Mouse (Mus musculus): Measurements from ENCODE around the gene Cemip2. TPM values are rescaled to one million over a fixed set of nuclear protein-coding genes. Genes with fewer than 3 reads are reported as not detected.
A peak's percentile ranks its signal among the peaks of the same experiment; 100 is the strongest.
"Not testable (repeated sequence)": the region's sequence is repeated elsewhere in the genome, so short reads cannot be mapped to it uniquely, and the experiment has no call there.

Cemip2 gene
- total RNA-seq, 2 experiments from 2014 or later, result 6.9 to 8.8 TPM

- intact Hi-C loops (cut with DNase I), result no loop called here
- H3K27ac ChIP-seq, result no peak overlapping the region
- DNase-seq, result no peak
These were observed 87.3 kb downstream of the Cemip2 start for GRCm38 (mm10) chr19:21865242-21866055.

DNA sequence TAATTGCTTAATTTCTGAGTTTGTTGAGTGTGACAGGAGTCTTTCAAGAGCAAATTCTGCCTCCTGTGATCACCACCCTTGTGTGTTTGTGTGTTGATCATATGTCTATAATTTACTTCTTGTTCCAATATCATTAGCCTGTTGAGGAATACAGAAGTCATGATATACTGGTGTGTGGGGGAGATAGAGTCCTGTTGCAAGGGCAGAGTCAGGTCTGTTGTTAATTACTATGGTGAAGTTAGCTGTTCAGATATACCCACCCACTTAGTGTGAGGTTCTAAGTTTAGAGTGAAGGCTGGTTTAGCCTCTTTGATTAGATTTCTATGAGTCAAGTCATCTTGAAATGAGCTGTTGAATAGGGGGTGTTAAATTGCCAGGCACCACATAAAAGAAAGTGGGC, 88.0 kb downstream of the Cemip2 start:
- Histone ChIP-seq H3K27ac (no peak overlapping the region), H3K4me3 (no peak overlapping the region)
- intact Hi-C loops (cut with DNase I), result no loop called here
- TF ChIP-seq CTCF (IDR thresholded peaks at IDR 0.05), result no peak
- no peak for DNase-seq

More at GRCm38 (mm10) chr19:21865242-21866055, 87.3 kb downstream of the Cemip2 start:
- TF ChIP-seq CTCF (IDR thresholded peaks at IDR 0.05), result no peak
- no peak overlapping the region for H3K4me3 ChIP-seq

DNA sequence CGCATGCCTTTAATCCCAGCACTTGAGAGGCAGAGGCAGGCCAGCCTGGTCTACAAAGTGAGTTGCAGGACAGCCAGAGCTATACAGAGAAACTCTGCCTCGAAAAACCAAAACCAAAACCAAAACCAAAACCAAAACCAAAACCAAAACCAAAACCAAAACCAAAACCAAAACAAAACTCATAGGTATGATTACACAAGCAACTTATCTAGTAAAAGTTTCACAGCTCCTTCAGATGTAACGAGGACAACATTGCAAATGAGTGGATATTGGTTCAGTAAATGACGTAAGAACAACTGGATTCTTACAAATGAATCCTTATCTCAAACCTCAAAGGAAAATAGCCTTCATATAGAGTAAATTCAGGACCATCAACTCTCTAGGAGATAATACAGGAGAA, 88.6 kb downstream of the Cemip2 start:
- DNase-seq; intact Hi-C loops (cut with DNase I); H3K4me3 ChIP-seq; H3K27ac ChIP-seq: not testable (repeated sequence)

GRCm38 (mm10) chr19:21868471-21868870, 90.3 kb downstream of the Cemip2 start:
- DNase-seq, result no peak
- TF ChIP-seq CTCF (IDR thresholded peaks at IDR 0.05), result no peak
- intact Hi-C loops (cut with DNase I), result no loop called here
- Histone ChIP-seq H3K4me3 (no peak overlapping the region), H3K27ac (no peak overlapping the region)

DNA sequence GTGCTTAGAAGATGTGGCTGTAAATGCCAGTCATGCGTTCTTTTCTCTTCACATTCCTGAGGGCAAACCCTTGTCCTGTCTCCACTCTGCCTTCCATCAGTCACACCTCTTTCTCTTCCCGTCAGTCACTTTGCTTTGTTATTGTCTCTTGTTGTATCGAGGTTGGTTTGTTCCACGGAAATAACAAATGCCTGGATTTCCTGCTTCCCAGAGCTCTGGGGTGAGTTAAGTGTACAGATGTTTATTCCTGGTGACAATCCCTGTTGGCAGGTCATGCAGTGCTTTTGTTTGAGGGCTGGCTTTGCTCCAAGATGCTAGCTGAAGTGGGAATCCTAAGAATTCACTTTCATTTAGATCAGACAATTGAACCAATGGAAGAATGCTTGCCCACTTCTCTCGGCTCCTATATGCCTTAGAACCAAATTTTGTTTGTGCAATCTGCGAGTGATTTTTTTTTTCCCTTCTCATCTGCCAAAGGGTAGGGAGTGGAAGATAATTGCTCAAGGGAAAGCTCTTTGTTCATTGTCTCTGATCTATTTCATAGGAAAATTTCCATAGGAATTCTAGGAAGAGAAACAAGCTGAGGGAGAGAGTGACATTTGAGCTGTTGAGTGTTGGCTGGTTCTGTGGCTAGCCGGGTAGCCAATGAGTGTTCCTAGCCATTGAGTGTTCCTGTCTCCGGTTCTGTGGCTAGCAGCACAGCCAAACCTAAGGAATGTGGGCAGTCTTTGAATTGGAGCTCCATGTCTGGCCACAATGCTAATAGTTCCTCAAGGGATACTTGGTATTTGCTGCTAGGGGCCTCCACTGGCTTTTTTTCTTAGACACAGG, 104.2 kb downstream of the Cemip2 start:
- DNase-seq, result peak; percentile 50
- intact Hi-C loops (cut with DNase I), result no loop called here
- no peak for TF ChIP-seq CTCF (IDR thresholded peaks at IDR 0.05)
- Histone ChIP-seq H3K4me3 (no peak overlapping the region), H3K27ac (peak overlapping the region; percentile 84)

DNA sequence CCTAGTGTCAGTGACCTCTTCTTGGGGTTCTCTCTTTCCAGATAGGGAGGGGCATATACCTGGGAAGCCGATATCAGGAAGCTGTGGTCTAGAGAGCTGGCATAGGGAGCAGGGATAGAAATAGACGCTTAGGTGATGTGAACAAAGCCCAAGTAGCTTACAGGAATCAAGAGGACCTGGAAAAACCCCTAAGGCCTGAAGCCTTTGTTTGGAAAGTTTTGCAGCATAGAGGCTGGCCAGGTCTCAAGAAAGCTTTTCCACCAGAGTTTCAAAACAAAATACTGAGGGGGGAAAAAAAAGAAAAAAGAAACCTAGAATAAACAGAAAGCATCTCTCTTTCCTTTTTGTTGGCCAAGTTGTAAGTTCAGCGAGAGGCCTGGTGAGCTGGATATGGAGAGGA, 104.9 kb downstream of the Cemip2 start:
- peak overlapping the region; percentile 84 for H3K27ac ChIP-seq
- H3K4me3 ChIP-seq, result no peak overlapping the region
- DNase-seq, result no peak
- intact Hi-C loops (cut with DNase I), result no loop called here
- no peak for TF ChIP-seq CTCF (IDR thresholded peaks at IDR 0.05)

DNA sequence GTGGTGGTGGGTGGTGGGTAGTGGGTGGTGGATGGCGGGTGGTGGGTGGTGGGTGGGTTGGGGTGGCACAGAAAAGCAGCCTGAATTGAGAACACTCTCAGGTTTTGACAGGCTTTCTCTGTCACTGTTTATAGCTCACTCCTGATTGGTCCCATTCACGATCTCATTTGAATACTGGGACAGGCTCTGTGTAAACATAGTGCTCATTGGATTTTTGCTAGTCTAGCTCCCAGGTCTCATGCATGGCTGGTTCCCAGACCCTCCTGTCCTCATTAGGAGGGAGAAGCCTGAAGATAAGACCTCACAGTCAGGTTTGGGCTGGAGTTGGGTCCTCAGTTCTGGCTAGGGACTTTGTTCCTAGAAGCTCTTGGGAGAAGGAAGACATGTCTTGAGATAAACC, 105.8 kb downstream of the Cemip2 start:
- no peak for DNase-seq
- Histone ChIP-seq H3K4me3 (no peak overlapping the region), H3K27ac (0 out of 2 replicates have a peak overlapping the region, but pooled peaks have one; percentile 40)
- TF ChIP-seq CTCF (IDR thresholded peaks at IDR 0.05), result no peak
- intact Hi-C loops (cut with DNase I), result no loop called here

- intact Hi-C loops (cut with DNase I), result no loop called here
- Histone ChIP-seq H3K4me3 (no peak overlapping the region), H3K27ac (0 out of 2 replicates have a peak overlapping the region, but pooled peaks have one; percentile 40)
- DNase-seq, result no peak
- no peak for TF ChIP-seq CTCF (IDR thresholded peaks at IDR 0.05)
These were observed 106.2 kb downstream of the Cemip2 start for GRCm38 (mm10) chr19:21884385-21884784.

DNA sequence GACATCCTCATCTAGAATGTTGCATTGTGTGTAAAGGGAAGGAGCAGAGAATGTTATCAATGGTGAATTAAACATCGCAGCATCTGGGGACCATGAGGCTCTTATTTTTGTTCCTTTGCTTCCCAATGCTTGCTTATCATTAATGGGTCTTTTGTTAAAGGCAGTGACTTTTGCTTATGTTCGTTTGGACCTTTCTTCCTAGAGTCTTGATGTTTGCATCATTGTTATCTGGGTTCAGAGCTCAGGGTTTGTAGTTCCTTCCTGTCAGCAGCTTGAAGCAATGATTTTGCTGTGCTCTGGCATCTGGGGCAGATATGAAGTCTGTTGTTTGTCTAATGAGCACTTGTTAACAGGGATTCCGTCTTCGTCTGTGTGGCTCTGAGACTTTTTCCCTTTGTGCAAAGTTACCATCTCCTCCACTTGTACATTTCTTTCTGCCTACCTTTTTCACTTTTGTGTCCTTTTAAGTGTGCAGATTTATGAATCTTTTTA, 108.1 kb downstream of the Cemip2 start:
- 0 out of 2 replicates have a peak overlapping the region, but pooled peaks have one; percentile 0 for H3K27ac ChIP-seq
- intact Hi-C loops (cut with DNase I), result no loop called here
- no peak overlapping the region for H3K4me3 ChIP-seq
- no peak for DNase-seq
- no peak for TF ChIP-seq CTCF (IDR thresholded peaks at IDR 0.05)

GRCm38 (mm10) chr19:21890699-21891098, 112.6 kb downstream of the Cemip2 start:
- intact Hi-C loops (cut with DNase I), result no loop called here
- DNase-seq, result no peak
- no peak overlapping the region for H3K4me3 ChIP-seq
- H3K27ac ChIP-seq, result peak overlapping the region; percentile 63
- TF ChIP-seq CTCF (IDR thresholded peaks at IDR 0.05), result no peak

DNA sequence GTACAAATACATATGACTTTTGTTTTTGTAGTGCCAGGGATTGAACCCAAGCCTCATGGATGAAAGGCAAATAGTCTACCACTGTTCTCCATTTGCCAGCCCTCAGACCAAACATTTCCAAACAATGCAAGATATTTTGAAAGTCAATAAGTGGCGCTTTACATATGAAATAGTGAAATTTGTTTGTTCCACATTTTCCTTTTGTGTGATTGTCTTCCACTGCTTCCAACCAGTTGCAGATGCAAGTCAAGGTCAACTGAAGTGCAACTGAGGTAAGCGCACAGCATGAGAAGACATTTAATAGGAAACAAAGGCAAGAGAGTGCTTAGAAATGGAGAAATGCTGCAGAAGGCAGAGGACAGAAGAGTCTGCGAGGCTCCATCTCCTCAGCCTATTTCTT, 116.7 kb downstream of the Cemip2 start:
- intact Hi-C loops (cut with DNase I), result no loop called here
- Histone ChIP-seq H3K4me3 (no peak overlapping the region), H3K27ac (no peak overlapping the region)
- no peak for DNase-seq
- TF ChIP-seq CTCF (IDR thresholded peaks at IDR 0.05), result no peak

DNA sequence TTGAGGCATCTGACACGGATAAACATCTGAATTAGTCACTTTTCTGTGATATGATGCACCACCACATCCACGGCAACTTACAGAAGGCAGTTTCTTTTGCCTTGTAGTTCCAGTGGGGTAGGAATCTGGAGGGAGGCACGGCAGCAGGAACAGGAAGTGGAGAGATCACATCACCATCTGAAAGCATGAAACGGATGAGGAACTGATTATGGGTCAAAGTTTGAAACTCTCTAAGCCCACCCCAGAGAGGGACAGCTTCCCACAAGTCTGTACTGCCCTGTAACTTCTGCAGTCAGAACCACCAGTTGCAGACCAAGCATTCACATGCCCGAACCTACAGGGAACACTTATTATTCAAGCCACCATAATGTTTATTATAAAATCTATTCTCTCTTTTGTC, 117.4 kb downstream of the Cemip2 start:
- no peak overlapping the region for H3K27ac ChIP-seq
- TF ChIP-seq CTCF (IDR thresholded peaks at IDR 0.05), result no peak
- intact Hi-C loops (cut with DNase I), result no loop called here
- no peak overlapping the region for H3K4me3 ChIP-seq
- DNase-seq, result no peak

Data from gastrocnemius, adult 2 months (tissue).